Mouse (Mus musculus): ENCODE results near the gene Evc. TPM values are rescaled to one million over a fixed set of nuclear protein-coding genes. Genes with fewer than 3 reads are reported as not detected.
A peak's percentile ranks its signal among the peaks of the same experiment; 100 is the strongest.

Gene Evc
- polyA plus RNA-seq, 1 experiment from 2014 or later = 21.5 TPM

GRCm38 (mm10) chr5:37244161-37244560, 92.5 kb downstream of the Evc start:
- Histone ChIP-seq H3K4me2 (ENCODE audit: low read depth, severe bottlenecking) (0 out of 2 replicates have a peak overlapping the region, but pooled peaks have one; percentile 8), H3K9me3 (ENCODE audit: control insufficient read depth, low read length) (no peaks in the 10 kb centered on the region), H3K4me1 (ENCODE audit: control insufficient read depth, insufficient read depth, low read length) (peaks cover 21% of the 10 kb centered on the region), H3K9ac (ENCODE audit: low read length) (no peak overlapping the region), H3K27ac (replicated peaks; ENCODE audit: low read depth, low read length) (no peak overlapping the region), H3K27me3 (ENCODE audit: control insufficient read depth, insufficient read depth, low read length) (peaks cover 29% of the 10 kb centered on the region), H3K4me3 (ENCODE audit: low read depth, low read length) (no peak overlapping the region), H3K36me3 (ENCODE audit: control insufficient read depth, insufficient read depth, low read length) (no peaks in the 10 kb centered on the region)
- DNase-seq (ENCODE audit: low spot score) (peak; percentile 67), ATAC-seq (ENCODE audit: insufficient number of reproducible peaks, low FRiP score, low TSS enrichment, low read depth) (0 out of 2 replicates have a peak, but pooled peaks have one; percentile 22)
- 0% methylated on average over 13 of the region's 13 CpGs for WGBS

- Histone ChIP-seq H3K27me3 (ENCODE audit: control insufficient read depth, insufficient read depth, low read length) (peaks cover 29% of the 10 kb centered on the region), H3K4me1 (ENCODE audit: control insufficient read depth, insufficient read depth, low read length) (peaks cover 21% of the 10 kb centered on the region), H3K9me3 (ENCODE audit: control insufficient read depth, low read length) (no peaks in the 10 kb centered on the region), H3K4me3 (ENCODE audit: low read depth, low read length) (no peak overlapping the region), H3K4me2 (ENCODE audit: low read depth, severe bottlenecking) (no peak overlapping the region), H3K9ac (ENCODE audit: low read length) (no peak overlapping the region), H3K36me3 (ENCODE audit: control insufficient read depth, insufficient read depth, low read length) (no peaks in the 10 kb centered on the region), H3K27ac (replicated peaks; ENCODE audit: low read depth, low read length) (no peak overlapping the region)
- 2% methylated on average over 19 of the region's 19 CpGs for WGBS
- ATAC-seq (ENCODE audit: insufficient number of reproducible peaks, low FRiP score, low TSS enrichment, low read depth) (no peak), DNase-seq (ENCODE audit: low spot score) (peak; percentile 91)
Observed at GRCm38 (mm10) chr5:37243169-37243886, 93.4 kb downstream of the Evc start.

GRCm38 (mm10) chr5:37242360-37243168, 94.1 kb downstream of the Evc start:
- 8% methylated on average over 44 of the region's 44 CpGs for WGBS
- peak overlapping the region; percentile 77 for H3K4me2 ChIP-seq (ENCODE audit: low read depth, severe bottlenecking)
- no peaks in the 10 kb centered on the region for H3K36me3 ChIP-seq (ENCODE audit: control insufficient read depth, insufficient read depth, low read length)
- H3K4me3 ChIP-seq (ENCODE audit: low read depth, low read length) = peak overlapping the region; percentile 34
- no peaks in the 10 kb centered on the region for H3K9me3 ChIP-seq (ENCODE audit: control insufficient read depth, low read length)
- no peak overlapping the region for H3K27ac ChIP-seq (replicated peaks; ENCODE audit: low read depth, low read length)
- DNase-seq (ENCODE audit: low spot score) = no peak
- no peak for ATAC-seq (ENCODE audit: insufficient number of reproducible peaks, low FRiP score, low TSS enrichment, low read depth)
- peaks cover 21% of the 10 kb centered on the region for H3K4me1 ChIP-seq (ENCODE audit: control insufficient read depth, insufficient read depth, low read length)
- no peak overlapping the region for H3K9ac ChIP-seq (ENCODE audit: low read length)
- peaks cover 29% of the 10 kb centered on the region for H3K27me3 ChIP-seq (ENCODE audit: control insufficient read depth, insufficient read depth, low read length)

GRCm38 (mm10) chr5:37241651-37242151, 95.0 kb downstream of the Evc start, which contains the start of gene Crmp1:
TSS of gene Crmp1 (plus strand) at chr5:37241940.
- peak within 1 kb of the TSS; percentile 34 for H3K4me3 ChIP-seq (ENCODE audit: low read depth, low read length)
- no peak within 1 kb of the TSS for H3K27ac ChIP-seq (replicated peaks; ENCODE audit: low read depth, low read length)
- WGBS = under 1% methylated on average over 55 of the region's 56 CpGs
- H3K36me3 ChIP-seq (ENCODE audit: control insufficient read depth, insufficient read depth, low read length) = no peaks in the 10 kb centered on the region
- no peaks in the 10 kb centered on the region for H3K9me3 ChIP-seq (ENCODE audit: control insufficient read depth, low read length)
- peak; percentile 65; the same call in 1 of the 2 replicates for ATAC-seq (ENCODE audit: insufficient number of reproducible peaks, low FRiP score, low TSS enrichment, low read depth)
- H3K4me2 ChIP-seq (ENCODE audit: low read depth, severe bottlenecking) = peak within 1 kb of the TSS; percentile 77
- no peak within 1 kb of the TSS for H3K9ac ChIP-seq (ENCODE audit: low read length)
- DNase-seq (ENCODE audit: low spot score) = peak; percentile 89
- peaks cover 29% of the 10 kb centered on the region for H3K27me3 ChIP-seq (ENCODE audit: control insufficient read depth, insufficient read depth, low read length)
- H3K4me1 ChIP-seq (ENCODE audit: control insufficient read depth, insufficient read depth, low read length) = peaks cover 21% of the 10 kb centered on the region

GRCm38 (mm10) chr5:37241224-37241623, 95.5 kb downstream of the Evc start:
- peaks cover 21% of the 10 kb centered on the region for H3K4me1 ChIP-seq (ENCODE audit: control insufficient read depth, insufficient read depth, low read length)
- no peaks in the 10 kb centered on the region for H3K9me3 ChIP-seq (ENCODE audit: control insufficient read depth, low read length)
- ATAC-seq (ENCODE audit: insufficient number of reproducible peaks, low FRiP score, low TSS enrichment, low read depth) (no peak), DNase-seq (ENCODE audit: low spot score) (no peak)
- no peaks in the 10 kb centered on the region for H3K36me3 ChIP-seq (ENCODE audit: control insufficient read depth, insufficient read depth, low read length)
- no peak overlapping the region for H3K9ac ChIP-seq (ENCODE audit: low read length)
- H3K4me3 ChIP-seq (ENCODE audit: low read depth, low read length) = peak overlapping the region; percentile 34
- 13% methylated on average over 9 of the region's 9 CpGs for WGBS
- H3K27ac ChIP-seq (replicated peaks; ENCODE audit: low read depth, low read length) = no peak overlapping the region
- H3K4me2 ChIP-seq (ENCODE audit: low read depth, severe bottlenecking) = peak overlapping the region; percentile 77; the same call in 1 of the 2 replicates
- H3K27me3 ChIP-seq (ENCODE audit: control insufficient read depth, insufficient read depth, low read length) = peaks cover 29% of the 10 kb centered on the region

- Histone ChIP-seq H3K9ac (ENCODE audit: low read length) (no peak overlapping the region), H3K36me3 (ENCODE audit: control insufficient read depth, insufficient read depth, low read length) (no peaks in the 10 kb centered on the region), H3K4me2 (ENCODE audit: low read depth, severe bottlenecking) (no peak overlapping the region), H3K27ac (replicated peaks; ENCODE audit: low read depth, low read length) (no peak overlapping the region), H3K4me1 (ENCODE audit: control insufficient read depth, insufficient read depth, low read length) (peaks cover 21% of the 10 kb centered on the region), H3K9me3 (ENCODE audit: control insufficient read depth, low read length) (no peaks in the 10 kb centered on the region), H3K4me3 (ENCODE audit: low read depth, low read length) (no peak overlapping the region), H3K27me3 (ENCODE audit: control insufficient read depth, insufficient read depth, low read length) (peaks cover 26% of the 10 kb centered on the region)
- ATAC-seq (ENCODE audit: insufficient number of reproducible peaks, low FRiP score, low TSS enrichment, low read depth) (no peak), DNase-seq (ENCODE audit: low spot score) (peak; percentile 87)
- 5% methylated on average over 5 of the region's 5 CpGs for WGBS
Observed at GRCm38 (mm10) chr5:37240550-37240949, 96.1 kb downstream of the Evc start.

Other genes with a start within 250 kb of the Evc start
- gene Crmp1, start 95.0 kb downstream of the Evc start, polyA plus RNA-seq (2014; fragmentation: Nextera tagmentation; extraction: Ambion mirVana) = 36.6 and 37.1 TPM in 2 replicates
- 18.3 TPM in 2 replicates for gene Evc2, start 1.6 kb upstream of the Evc start, polyA plus RNA-seq (2014; fragmentation: Nextera tagmentation; extraction: Ambion mirVana)

Measured in limb, embryonic 11.5 days (tissue).